Mouse (Mus musculus) kidney, embryonic 15.5 days (tissue): ENCODE data around the gene Amigo2. TPM values are rescaled to one million over a fixed set of nuclear protein-coding genes. Genes with fewer than 3 reads are reported as not detected.
A peak's percentile ranks its signal among the peaks of the same experiment; 100 is the strongest.

Source experiments
- ATAC-seq: fragments of 200-750 bp; cut with Nextera tagmentation; replicated peaks from 2 replicates; pipeline ENCODE4 v1.8.0; 2017; ENCODE audit warnings: moderate TSS enrichment; ENCODE audit not compliant: low FRiP score
- H3K27ac ChIP-seq: fragments of 300-500 bp; sonication (generic); 2 replicates; pipeline ENCODE4 v1.5.1; 2015; ENCODE audit warnings: mild to moderate bottlenecking, inconsistent platforms
- H3K27me3 ChIP-seq: fragments of 300-500 bp; sonication (generic); 2 replicates; pipeline ENCODE4 v1.6.1; 2015; ENCODE audit warnings: inconsistent platforms
- H3K36me3 ChIP-seq: fragments of 300-500 bp; sonication (generic); 2 replicates; pipeline ENCODE4 v1.6.1; 2015; ENCODE audit warnings: inconsistent platforms
- H3K4me1 ChIP-seq: fragments of 300-500 bp; sonication (generic); 2 replicates; pipeline ENCODE4 v1.6.1; 2015; ENCODE audit warnings: inconsistent platforms
- H3K4me2 ChIP-seq: fragments of 300-500 bp; sonication (generic); 2 replicates; pipeline ENCODE4 v1.6.1; 2015; ENCODE audit warnings: moderate library complexity, mild to moderate bottlenecking, inconsistent platforms
- H3K4me3 ChIP-seq: fragments of 300-500 bp; sonication (generic); replicated peaks from 2 replicates; pipeline ENCODE4 v1.5.1; 2015; ENCODE audit warnings: mild to moderate bottlenecking, inconsistent platforms
- H3K9ac ChIP-seq: fragments of 300-500 bp; sonication (generic); 2 replicates; pipeline ENCODE4 v1.6.1; 2015; ENCODE audit warnings: mild to moderate bottlenecking, inconsistent platforms
- H3K9me3 ChIP-seq: fragments of 300-500 bp; sonication (generic); replicated peaks from 2 replicates; pipeline ENCODE4 v1.6.1; 2016; ENCODE audit warnings: inconsistent platforms
- WGBS: fragments of 180-500 bp; shearing (Covaris S2); methylation state at CpG from one replicate; pipeline ENCODE4 v1.1.7; 2015; ENCODE audit warnings: mixed read lengths; 5-methylcytosine and 5-hydroxymethylcytosine counted together
- polyA plus RNA-seq: library from polyadenylated mRNA; unstranded; fragments of >200 nt; fragmentation: Nextera tagmentation; extraction: Ambion mirVana; gene quantifications from 2 replicates; pipeline ENCODE4 v1.2.1, GENCODE M21; 2015

The Amigo2 gene
- polyA plus RNA-seq, 1 experiment from 2014 or later: 11.9 TPM

DNA sequence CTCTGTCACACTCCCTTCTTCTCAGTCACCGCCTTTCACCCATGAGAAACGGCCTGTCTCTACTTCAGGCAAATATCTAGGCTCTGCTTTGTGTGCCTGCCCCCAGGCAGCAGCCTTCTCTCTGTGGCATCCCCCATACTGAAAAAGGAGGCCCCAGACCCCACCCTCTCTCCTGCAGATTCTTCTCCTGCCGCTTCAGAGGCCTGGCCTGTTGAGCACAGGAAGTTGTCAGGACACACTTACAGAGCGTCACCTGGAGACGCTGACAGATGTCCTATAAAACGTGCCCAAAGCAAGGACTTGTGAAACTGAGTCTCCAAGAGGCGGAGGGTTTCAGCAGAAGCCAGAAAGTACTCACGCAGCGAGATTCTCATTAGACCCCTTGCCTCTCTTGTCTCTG, 33.7 kb upstream of the Amigo2 start:
- no peak overlapping the region for H3K4me2 ChIP-seq
- ATAC-seq: no peak
- H3K36me3 ChIP-seq: no peaks in the 10 kb centered on the region
- peaks cover 36% of the 10 kb centered on the region for H3K4me1 ChIP-seq
- no peak overlapping the region for H3K9ac ChIP-seq
- WGBS: 59% methylated on average over 9 of the region's 9 CpGs
- H3K27ac ChIP-seq: no peak overlapping the region
- no peaks in the 10 kb centered on the region for H3K9me3 ChIP-seq
- no peak overlapping the region for H3K4me3 ChIP-seq
- no peaks in the 10 kb centered on the region for H3K27me3 ChIP-seq

DNA sequence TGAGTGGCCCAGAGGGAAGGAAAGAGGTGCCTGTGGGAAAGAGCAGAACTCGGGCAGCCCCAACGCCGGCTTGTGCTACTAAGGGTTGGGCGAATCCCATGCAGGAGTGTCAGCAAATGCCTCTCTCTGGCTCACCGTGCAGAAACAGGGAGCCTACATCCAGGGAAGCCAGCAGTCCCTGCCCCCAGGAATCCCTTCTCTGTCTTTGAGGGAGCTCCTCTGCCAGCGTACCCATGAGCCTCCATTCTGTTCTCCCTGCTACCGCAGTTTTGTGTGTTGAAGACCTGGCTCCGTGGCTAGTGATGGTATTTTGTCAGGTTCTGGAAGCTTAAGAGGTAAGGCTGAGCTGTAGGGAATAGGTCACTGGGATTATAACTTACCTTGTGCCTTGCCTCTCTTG, 33.0 kb upstream of the Amigo2 start:
- peaks cover 36% of the 10 kb centered on the region for H3K4me1 ChIP-seq
- no peak for ATAC-seq
- no peak overlapping the region for H3K27ac ChIP-seq
- H3K9ac ChIP-seq: no peak overlapping the region
- no peaks in the 10 kb centered on the region for H3K9me3 ChIP-seq
- WGBS: 86% methylated on average over 8 of the region's 8 CpGs
- H3K4me3 ChIP-seq: no peak overlapping the region
- no peaks in the 10 kb centered on the region for H3K27me3 ChIP-seq
- no peak overlapping the region for H3K4me2 ChIP-seq
- no peaks in the 10 kb centered on the region for H3K36me3 ChIP-seq

DNA sequence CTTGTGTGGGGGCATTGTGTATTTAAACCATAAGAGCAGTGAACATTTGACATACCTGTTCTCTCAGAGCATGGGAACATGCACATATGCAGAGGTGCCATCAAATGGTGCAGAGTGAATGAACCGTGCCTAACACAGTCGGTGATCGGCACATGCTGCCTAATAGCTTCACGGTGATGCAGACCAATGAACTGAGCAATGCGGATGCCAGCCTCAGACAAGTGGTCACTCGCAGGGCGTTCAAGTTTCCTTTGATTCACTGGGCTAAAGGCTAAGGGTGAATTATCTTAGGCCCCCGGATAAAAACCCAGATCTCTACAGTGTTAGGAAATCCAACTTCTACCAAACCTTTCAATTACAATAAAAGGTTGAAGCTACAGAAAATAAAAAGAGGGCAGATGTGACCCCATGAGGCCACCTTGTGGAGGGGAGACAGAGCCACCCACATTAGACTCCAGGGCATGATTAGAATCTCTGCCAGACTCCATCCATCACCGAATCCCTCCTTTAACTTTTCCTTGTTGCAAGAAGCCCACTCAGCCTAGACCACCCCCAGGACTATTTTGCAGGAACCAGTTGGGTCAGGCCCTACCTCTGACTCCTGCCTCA, 31.4 kb upstream of the Amigo2 start:
- no peak overlapping the region for H3K27ac ChIP-seq
- H3K4me1 ChIP-seq: peaks cover 34% of the 10 kb centered on the region
- no peaks in the 10 kb centered on the region for H3K27me3 ChIP-seq
- 37% methylated on average over 9 of the region's 9 CpGs for WGBS
- no peak overlapping the region for H3K4me2 ChIP-seq
- no peak overlapping the region for H3K9ac ChIP-seq
- ATAC-seq: peak; percentile 72
- H3K36me3 ChIP-seq: no peaks in the 10 kb centered on the region
- H3K9me3 ChIP-seq: no peaks in the 10 kb centered on the region
- H3K4me3 ChIP-seq: no peak overlapping the region

DNA sequence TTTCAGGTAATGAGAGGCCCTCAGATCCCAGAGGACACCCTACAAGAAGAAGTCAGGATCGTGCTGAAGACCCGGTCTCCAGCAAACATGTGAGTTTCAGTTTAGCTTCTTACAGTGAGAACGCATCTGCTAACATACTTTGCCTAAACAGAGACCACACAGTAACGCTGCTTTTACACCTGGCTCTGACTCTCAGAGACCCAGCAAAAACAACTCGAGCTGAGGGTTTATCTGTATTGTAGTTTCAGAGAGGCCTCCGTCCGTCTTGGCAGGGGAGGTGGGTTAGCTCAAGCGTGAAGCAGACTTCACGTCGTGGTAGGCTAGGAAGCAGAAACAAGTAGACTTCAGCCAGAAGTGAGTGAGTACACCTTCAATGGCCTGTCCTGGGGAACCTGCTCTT, 30.2 kb upstream of the Amigo2 start:
- Histone ChIP-seq H3K27me3 (no peaks in the 10 kb centered on the region), H3K4me2 (no peak overlapping the region), H3K36me3 (no peaks in the 10 kb centered on the region), H3K27ac (0 out of 2 replicates have a peak overlapping the region, but pooled peaks have one; percentile 32), H3K9ac (no peak overlapping the region), H3K4me1 (peaks cover 28% of the 10 kb centered on the region), H3K9me3 (no peaks in the 10 kb centered on the region), H3K4me3 (no peak overlapping the region)
- no peak for ATAC-seq
- 58% methylated on average over 10 of the region's 10 CpGs for WGBS

DNA sequence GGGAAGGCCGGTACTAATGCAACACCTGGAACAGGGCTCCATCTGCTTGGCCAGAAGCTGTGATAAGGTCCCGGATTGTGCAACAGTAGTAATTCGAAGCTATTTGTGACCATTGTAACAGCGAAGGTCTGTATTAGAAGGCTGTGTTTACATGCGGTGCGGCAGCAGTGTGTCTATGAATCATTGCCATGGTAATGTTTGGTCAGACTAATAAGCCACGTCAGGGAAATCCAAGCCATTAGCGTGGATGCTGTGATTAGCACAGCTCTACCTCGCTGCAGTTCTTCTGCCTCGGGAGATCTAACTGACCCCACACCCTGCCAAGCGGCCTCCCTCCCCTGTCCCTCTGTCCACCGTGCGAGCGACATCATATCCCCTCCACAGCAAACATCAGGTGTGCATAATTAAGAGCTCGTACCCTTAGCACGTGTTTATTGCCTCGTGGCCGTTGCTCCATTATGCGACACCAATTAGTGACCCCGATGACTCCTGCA, 29.6 kb upstream of the Amigo2 start:
- Histone ChIP-seq H3K9ac (no peak overlapping the region), H3K27ac (no peak overlapping the region), H3K4me2 (0 out of 2 replicates have a peak overlapping the region, but pooled peaks have one; percentile 4), H3K4me1 (peaks cover 31% of the 10 kb centered on the region), H3K36me3 (no peaks in the 10 kb centered on the region), H3K9me3 (no peaks in the 10 kb centered on the region), H3K27me3 (no peaks in the 10 kb centered on the region), H3K4me3 (no peak overlapping the region)
- 0 out of 2 replicates have a peak, but pooled peaks have one; percentile 27 for ATAC-seq
- 40% methylated on average over 20 of the region's 20 CpGs for WGBS

DNA sequence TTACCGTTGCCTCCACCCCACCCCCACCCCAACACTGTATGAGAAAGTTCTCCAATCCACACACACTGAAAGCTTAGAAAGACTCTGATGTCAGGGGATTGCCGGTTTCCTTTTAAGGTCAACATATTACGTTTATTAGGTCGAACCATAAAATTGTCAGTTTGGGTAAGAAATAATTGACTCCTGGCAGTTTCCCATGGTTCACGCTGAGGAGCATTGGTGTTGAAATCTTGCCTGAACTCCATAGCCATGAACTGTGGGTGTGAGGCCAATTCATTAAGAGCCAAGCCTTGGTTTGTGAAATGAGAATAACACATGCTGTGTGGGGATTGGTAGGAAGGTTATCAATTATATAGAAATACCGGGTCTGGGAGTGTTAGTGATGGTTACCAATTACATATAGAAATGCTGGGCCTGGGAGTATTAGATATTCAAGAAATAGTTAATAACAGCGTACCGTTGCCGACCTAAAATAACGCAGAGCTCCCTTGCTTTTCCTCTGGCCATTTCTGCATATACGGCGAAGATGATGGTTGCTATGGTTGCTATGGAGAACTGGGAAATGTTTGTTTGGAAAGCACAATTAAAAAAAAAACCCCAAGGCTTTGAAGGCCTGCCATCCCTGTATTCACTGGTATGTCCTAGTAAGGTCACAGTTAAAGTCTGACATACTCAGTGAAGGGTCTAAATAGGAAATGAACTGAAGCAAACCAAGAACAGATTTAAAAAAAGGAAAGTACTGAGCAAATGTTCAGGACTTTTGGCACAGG, 28.7 kb upstream of the Amigo2 start:
- WGBS: 82% methylated on average over 12 of the region's 12 CpGs
- Histone ChIP-seq H3K9me3 (no peaks in the 10 kb centered on the region), H3K9ac (no peak overlapping the region), H3K36me3 (no peaks in the 10 kb centered on the region), H3K27me3 (no peaks in the 10 kb centered on the region), H3K27ac (no peak overlapping the region), H3K4me2 (no peak overlapping the region), H3K4me3 (no peak overlapping the region), H3K4me1 (peaks cover 31% of the 10 kb centered on the region)
- ATAC-seq: no peak

DNA sequence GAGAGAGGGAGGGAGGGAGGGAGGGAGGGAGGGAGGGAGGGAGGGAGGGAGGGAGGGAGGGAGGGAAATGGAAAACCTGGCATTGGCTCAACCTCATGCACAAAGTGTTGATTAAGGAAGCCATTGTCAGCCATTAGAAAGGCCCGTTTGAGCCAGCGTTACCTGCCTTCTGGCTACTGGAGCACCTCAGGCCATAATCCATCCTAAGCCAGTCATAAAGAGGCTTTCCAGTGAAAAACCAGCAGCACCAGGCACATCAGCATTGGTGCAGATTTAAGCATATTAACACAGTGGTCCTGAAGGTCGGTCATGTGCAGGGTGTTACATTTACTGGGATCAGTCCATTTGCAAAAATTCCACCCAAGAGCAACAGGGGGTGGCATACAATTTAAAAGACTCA, 25.7 kb upstream of the Amigo2 start:
- WGBS: 83% methylated on average over 3 of the region's 3 CpGs
- H3K4me2 ChIP-seq: no peak overlapping the region
- H3K27me3 ChIP-seq: no peaks in the 10 kb centered on the region
- H3K4me3 ChIP-seq: no peak overlapping the region
- H3K9me3 ChIP-seq: no peaks in the 10 kb centered on the region
- no peak for ATAC-seq
- H3K9ac ChIP-seq: no peak overlapping the region
- no peak overlapping the region for H3K27ac ChIP-seq
- H3K4me1 ChIP-seq: peaks cover 17% of the 10 kb centered on the region
- no peaks in the 10 kb centered on the region for H3K36me3 ChIP-seq

DNA sequence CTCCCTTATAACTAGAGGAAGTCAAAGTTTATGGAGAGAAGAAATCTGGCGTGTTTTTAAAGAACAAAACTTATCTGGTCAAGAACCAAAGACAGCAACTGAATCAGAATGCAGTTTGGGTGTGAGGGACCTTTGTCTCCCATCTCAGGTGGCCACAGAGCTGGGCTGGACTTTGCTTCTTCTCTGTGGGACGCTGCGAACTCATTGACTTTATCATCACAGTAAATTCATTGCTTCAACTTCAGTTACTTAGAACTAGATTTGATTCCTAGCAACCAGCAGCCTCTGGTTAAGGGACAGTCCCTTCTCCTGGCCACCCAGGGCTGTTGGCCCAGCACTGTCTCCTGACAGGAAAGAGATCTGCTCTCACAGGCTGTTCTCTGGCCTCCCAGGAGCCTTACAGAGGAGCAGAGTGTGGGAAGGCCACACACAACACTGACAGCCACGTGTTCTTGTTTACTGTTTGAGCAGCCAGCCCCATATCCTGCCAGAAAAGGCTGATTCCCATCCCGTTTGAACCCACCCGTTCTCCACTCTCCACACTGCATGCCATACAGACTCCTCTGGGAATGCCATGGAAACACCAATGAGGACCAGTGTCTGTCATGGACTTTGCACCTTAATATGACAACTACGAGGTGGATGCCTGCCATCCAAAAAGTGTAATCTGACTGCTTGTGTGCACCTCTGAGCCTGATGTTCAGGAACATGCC, 25.1 kb upstream of the Amigo2 start:
- WGBS: 49% methylated on average over 7 of the region's 7 CpGs
- H3K36me3 ChIP-seq: no peaks in the 10 kb centered on the region
- H3K4me1 ChIP-seq: peaks cover 11% of the 10 kb centered on the region
- ATAC-seq: no peak
- H3K9me3 ChIP-seq: no peaks in the 10 kb centered on the region
- H3K27me3 ChIP-seq: no peaks in the 10 kb centered on the region
- H3K9ac ChIP-seq: no peak overlapping the region
- H3K4me3 ChIP-seq: no peak overlapping the region
- H3K27ac ChIP-seq: no peak overlapping the region
- H3K4me2 ChIP-seq: no peak overlapping the region

DNA sequence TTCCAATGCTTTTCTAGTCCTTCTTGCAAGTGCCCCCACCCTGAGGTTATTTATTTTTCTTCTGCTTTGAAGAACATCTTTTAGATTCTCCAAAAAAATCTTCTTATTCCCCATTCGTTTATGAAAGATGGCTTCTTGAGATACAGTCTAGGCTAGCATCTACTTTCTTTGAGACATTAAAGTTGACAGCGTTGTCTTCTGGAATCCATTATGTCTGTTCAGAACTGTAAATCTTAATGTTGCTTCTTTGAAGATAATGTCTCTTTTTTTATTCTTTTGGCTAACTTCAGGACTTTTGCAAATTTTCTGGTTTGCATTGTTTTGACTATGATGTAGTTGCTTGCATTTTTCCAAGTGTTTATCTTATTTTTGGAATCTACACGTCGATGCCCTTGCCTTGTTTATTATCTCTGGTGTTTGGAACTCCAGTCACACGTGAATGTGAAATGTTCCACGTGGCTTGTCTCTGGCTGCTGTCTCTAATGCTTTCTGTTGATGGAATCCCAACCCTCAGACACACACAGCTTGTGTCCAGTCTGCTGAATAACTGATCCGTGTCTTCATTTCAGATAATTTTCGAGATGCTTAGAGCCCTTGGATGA, 20.1 kb upstream of the Amigo2 start:
- Histone ChIP-seq H3K4me3 (no peak overlapping the region), H3K36me3 (no peaks in the 10 kb centered on the region), H3K9ac (no peak overlapping the region), H3K4me2 (no peak overlapping the region), H3K9me3 (no peaks in the 10 kb centered on the region), H3K27ac (no peak overlapping the region), H3K27me3 (no peaks in the 10 kb centered on the region), H3K4me1 (peaks cover 16% of the 10 kb centered on the region)
- 0 out of 2 replicates have a peak, but pooled peaks have one; percentile 36 for ATAC-seq
- 42% methylated on average over 8 of the region's 8 CpGs for WGBS

DNA sequence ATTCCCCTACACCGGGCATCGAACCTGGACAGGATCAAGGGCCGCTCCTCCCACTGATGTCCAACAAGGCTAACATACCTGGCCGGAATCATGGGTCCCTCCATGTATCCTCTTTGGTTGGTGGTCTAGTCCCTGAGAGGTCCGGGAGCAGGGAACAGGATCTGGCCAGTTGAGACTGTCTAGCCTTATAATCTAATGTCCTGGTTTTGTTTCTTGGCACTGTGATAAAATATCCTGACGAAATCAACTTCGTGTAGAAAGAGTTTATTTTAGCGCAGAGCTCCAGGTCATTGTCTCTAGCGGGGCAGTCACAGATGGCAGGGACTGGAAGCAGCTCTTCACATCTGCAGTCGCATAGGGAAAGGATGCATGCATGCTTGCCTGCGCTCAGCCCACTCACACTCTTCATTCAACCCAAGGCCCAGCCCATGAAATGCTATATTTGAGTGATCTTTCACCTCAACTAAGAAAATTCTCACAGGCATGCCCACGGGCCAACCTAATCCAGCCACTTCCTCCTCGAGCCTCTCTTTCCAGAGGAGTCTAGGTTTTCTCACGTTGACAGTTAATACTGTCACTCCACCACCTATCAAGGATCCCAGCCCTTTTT, 19.3 kb upstream of the Amigo2 start:
- Histone ChIP-seq H3K9ac (no peak overlapping the region), H3K27me3 (no peaks in the 10 kb centered on the region), H3K4me3 (no peak overlapping the region), H3K4me2 (no peak overlapping the region), H3K4me1 (peaks cover 16% of the 10 kb centered on the region), H3K27ac (peak overlapping the region; percentile 27; the same call in 1 of the 2 replicates), H3K9me3 (no peaks in the 10 kb centered on the region), H3K36me3 (no peaks in the 10 kb centered on the region)
- WGBS: 66% methylated on average over 14 of the region's 14 CpGs
- ATAC-seq: no peak

DNA sequence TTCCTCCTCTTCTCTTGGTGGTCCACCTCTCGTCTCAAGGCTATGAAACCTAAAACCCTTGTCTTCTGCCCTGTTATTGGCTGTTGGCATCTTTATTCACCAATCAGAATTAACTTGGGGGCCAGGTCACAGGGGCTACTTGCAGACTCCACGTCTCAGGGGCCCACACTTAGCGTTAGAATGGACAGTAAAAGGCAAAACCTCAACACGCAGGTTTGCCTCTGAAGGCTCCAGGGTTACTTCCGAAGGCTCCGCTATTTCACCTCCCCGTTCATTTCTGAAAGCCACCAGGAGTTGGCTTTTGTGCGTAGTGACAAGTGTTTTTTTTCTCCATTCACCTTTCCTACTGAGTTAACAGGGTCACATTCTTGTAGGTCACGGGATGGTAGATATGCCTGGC, 15.2 kb upstream of the Amigo2 start:
- H3K27ac ChIP-seq: no peak overlapping the region
- H3K4me3 ChIP-seq: no peak overlapping the region
- H3K36me3 ChIP-seq: no peaks in the 10 kb centered on the region
- no peak overlapping the region for H3K9ac ChIP-seq
- H3K27me3 ChIP-seq: no peaks in the 10 kb centered on the region
- H3K4me1 ChIP-seq: peaks cover 42% of the 10 kb centered on the region
- WGBS: 52% methylated on average over 9 of the region's 9 CpGs
- no peaks in the 10 kb centered on the region for H3K9me3 ChIP-seq
- no peak overlapping the region for H3K4me2 ChIP-seq
- no peak for ATAC-seq
